Comparison of ENCODE assay signal across 23 mouse cellular contexts in genomic region chr6:94561346-94561745, GRCm38 (mm10).
"Had no signal": no experiment of that assay in that cellular context is flagged by ENCODE, and none has a peak within 500 bp of the region (broad histone marks: within the 10 kb centered on the region; RNA-seq: fewer than 3 reads in every experiment).

No protein-coding gene starts in this region.

- H3K27ac ChIP-seq: heart, embryonic 13.5 days; heart, embryonic 15.5 days; hindbrain, embryonic 13.5 days; hindbrain, embryonic 15.5 days; hindbrain, postnatal 0 days; layer of hippocampus, adult 2 months; left cerebral cortex, adult 2 months; limb, embryonic 12.5 days; liver, embryonic 14.5 days had no signal

- H3K9me3 ChIP-seq: heart, embryonic 13.5 days; heart, embryonic 15.5 days; hindbrain, embryonic 13.5 days; hindbrain, embryonic 15.5 days; limb, embryonic 12.5 days had no signal

- H3K9ac ChIP-seq: heart, embryonic 13.5 days; heart, embryonic 15.5 days; hindbrain, embryonic 13.5 days; hindbrain, embryonic 15.5 days; limb, embryonic 12.5 days; liver, embryonic 14.5 days had no signal

- H3K36me3 ChIP-seq: heart, embryonic 13.5 days; heart, embryonic 15.5 days; hindbrain, embryonic 13.5 days; hindbrain, embryonic 15.5 days; limb, embryonic 12.5 days had no signal

- H3K4me3 ChIP-seq: heart, embryonic 13.5 days; heart, embryonic 15.5 days; hindbrain, embryonic 13.5 days; hindbrain, embryonic 15.5 days; layer of hippocampus, adult 2 months; left cerebral cortex, adult 2 months; limb, embryonic 12.5 days had no signal

- H3K4me1 ChIP-seq: hindbrain, embryonic 13.5 days; hindbrain, embryonic 15.5 days had no signal

- H3K27me3 ChIP-seq: heart, embryonic 13.5 days; heart, embryonic 15.5 days; hindbrain, embryonic 13.5 days; hindbrain, embryonic 15.5 days; limb, embryonic 12.5 days had no signal

- DNase-seq: gastrocnemius, postnatal 14 days; gastrocnemius, postnatal 36 days; heart, adult 18-20 months; heart, postnatal 14 days; heart, postnatal 36 days; kidney, adult 11 months; kidney, adult 8-10 months; kidney, postnatal 10 days; kidney, postnatal 25 days; kidney, postnatal 4 days; liver had no signal

- H3K4me2 ChIP-seq: heart, embryonic 11.5 days; heart, embryonic 13.5 days; heart, embryonic 15.5 days; hindbrain, embryonic 13.5 days; hindbrain, embryonic 15.5 days; limb, embryonic 12.5 days; liver, embryonic 11.5 days had no signal

- ATAC-seq: hindbrain, postnatal 0 days; intestine, embryonic 16.5 days had no signal
